Mouse (Mus musculus) layer of hippocampus, adult 18-20 months (tissue): ENCODE measurements around the gene Zfp383. TPM values are rescaled to one million over a fixed set of nuclear protein-coding genes. Genes with fewer than 3 reads are reported as not detected.

ENCODE experiments used
- DNase-seq, 2 experiments: peaks; one replicate each; pipeline ENCODE4 v3.0.0; 2022; ENCODE audit warnings: low spot score in 2 of 2
- microRNA-seq, 2 experiments: library from miRNA; unstranded; fragments of <30 nt; microRNA quantifications; one replicate each; pipeline ENCODE4 v1.2.0; 2021
- total RNA-seq, 2 experiments: library from RNA; stranded (reverse); gene quantifications; 2 replicates each; pipeline ENCODE4 v1.2.3; 2021

The Zfp383 gene
- total RNA-seq, 2 experiments from 2014 or later = 8.0 to 10.0 TPM

DNA sequence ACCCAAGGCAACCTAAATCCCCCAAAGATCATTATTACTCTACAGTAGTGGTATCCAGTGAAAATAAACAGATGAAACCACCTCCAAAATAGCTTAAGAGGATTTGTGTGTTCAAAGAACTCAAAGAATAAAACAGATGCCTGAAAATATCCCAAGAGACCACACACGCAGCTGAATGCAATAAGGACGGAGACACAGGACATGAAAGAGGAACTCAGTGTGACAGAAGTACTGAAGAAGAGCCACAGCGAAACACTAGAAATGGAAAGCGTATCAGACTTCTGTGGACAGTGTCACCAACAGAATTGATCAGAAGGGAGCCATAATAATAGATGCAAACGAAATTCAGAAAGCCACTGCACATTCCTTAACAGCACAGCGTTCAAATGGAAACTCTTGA lies 30.8 kb downstream of the Zfp383 start:
- DNase-seq = no peak

DNA sequence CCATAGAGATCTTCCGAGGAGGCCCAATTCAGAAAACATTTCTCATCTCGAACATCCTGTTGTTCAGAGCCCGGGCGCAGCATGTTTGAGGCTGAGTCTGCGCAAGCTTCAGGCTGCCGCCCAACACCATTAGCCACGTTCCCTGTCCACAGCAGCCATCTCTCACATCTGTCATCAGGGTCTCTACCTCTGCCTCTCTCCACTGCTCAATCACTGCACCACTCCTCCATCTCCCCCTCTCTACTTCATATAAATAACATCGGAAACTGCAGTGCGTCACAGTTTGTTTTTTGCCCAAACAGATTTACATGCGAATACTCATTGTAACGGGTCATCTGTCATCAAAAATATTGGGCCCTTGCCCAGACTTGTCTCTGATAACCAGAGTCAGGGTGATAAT lies 33.0 kb downstream of the Zfp383 start:
- DNase-seq = no peak

DNA sequence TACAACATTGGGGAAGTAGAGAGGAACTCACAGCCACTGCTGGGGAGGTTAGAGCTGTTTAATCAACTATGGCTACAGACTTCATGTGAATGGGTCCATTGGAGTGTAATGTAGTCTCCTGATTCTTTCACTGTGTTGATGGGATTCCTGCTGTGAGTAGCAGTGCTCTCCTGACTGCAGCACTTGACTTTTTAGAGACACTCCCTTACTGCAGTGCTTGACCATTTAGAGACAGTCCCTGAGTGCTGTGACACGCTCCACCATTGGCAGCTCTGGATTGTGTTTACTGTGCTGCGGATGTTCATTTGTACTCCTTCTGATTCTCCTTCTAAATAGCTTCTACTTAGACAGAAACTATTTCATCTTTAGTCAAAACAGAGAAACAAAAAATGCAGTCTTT lies 34.7 kb downstream of the Zfp383 start:
- DNase-seq = no peak

DNA sequence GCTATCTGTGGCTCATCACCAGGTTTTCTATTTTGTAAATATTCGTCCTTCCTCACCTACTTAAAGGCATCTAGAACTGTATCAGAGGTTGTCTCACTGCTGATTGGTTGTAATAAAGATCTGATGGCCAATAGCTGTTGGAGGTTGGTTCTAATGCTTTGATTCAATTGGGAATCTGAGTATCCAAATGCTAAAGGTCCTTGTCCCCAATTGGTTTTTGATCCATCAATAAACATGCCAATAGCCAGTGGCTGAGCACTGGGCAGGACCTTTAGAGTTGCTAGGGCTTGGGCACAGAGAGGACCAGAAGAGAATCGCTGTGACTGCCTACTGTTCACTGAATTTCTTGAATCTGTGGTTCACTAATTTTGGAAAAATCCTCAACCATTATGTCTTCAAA lies 35.7 kb downstream of the Zfp383 start:
- no peak for DNase-seq

DNA sequence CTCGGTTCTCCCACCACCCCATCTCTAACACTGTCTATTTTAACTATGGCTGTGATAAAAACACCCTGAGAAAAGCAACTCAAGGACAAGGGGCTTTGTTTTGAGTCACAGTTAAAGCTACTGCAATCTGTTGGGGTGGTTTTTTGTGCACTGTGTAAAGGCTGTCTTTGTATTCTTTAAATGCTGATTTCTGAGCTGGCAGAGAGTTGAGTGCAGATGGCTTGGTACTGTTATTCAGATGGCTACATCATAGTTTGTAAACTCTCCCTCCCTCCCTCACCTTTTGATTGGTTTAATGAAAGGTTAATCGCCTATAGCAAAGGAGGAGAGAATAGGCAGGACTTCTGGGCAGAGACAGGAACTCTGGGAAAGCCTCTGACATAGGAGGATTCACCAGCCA lies 36.2 kb downstream of the Zfp383 start:
- DNase-seq = peak in 1 of 2 experiments; percentile 74

DNA sequence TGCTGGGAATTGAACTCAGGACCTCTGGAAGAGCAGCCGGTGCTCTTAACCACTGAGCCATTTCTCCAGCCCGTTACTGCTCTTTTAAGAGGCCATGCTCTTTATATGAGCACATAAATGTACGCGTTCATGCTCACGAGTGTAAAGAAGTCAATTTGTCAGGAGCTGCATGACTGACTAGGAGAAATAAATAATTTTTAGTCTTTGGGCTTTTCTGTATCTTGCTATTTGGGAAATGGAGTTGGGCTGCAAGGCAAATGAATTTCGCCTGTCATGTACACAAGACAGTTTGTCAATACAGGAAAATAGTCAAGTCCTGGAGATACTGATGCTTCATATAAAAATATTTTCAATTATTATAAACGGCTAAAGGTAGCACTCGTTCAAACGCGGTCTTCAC lies 45.1 kb downstream of the Zfp383 start:
- DNase-seq = no peak

DNA sequence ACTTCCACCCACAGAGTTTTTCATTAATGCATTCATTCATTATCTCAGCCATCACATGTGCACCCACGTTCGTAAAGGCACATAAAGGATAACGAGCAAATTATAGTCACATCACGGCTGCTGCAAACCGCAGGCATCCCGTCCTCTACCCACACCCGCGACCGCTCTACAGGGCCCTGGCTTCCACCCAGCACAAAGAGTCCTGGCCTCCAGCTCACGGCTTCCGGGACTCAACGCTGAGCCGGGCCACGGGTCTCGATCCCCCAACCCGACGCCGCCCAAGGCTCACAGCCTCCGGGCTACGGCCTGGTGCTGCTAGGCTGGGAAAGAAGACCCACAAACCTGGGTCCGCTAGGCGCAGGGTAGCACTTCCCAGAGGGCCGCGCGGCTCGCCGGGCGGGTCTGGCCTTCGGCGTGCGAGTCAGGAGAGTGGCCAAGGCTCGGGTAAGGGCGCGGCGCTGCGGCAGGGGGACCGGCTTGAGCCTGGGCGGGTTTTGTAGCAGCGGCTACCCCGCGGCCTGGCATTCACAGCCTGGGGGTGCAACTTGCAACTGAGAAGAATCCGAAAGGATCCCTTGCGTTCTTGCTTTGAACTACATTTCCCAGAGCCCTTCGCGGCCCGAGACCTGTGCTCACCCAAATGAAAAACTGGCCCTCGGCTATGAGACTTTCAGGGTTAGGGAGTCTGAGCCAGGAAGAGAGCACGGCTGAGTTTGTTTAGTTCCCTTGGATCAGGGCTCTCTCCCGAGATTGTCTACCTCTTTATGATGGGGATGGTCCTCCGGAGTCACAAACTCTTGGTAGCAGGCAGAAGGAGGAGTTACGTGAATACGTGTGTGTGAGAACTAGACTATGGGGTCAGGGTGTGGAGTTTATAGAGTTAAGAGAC lies 45.7 kb downstream of the Zfp383 start, which contains the start of gene Zfp74:
Zfp74 (minus strand) TSS at position 577 of the 889 bp plus-strand sequence.
- peak; percentile 68 to 83 for DNase-seq

DNA sequence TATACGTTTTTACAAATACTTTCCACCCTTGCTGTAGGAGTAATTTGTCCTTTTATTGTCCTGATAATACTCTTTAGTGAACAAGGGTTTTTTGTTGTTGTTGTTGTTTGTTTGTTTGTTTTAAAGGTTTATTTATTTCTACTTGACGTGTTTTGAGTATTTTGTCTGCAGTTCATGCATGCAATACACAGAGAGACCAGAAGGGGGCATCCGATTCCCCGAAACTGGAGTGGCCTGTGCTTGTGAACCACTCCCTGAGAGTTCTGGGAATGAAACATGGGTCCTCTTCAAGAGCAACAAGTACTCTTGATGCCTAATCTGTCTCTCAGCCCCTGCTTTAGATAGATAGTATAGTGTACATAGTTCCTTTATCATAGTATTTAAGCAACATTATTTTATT lies 46.7 kb downstream of the Zfp383 start:
- peak in 1 of 2 experiments; percentile 28 for DNase-seq

DNA sequence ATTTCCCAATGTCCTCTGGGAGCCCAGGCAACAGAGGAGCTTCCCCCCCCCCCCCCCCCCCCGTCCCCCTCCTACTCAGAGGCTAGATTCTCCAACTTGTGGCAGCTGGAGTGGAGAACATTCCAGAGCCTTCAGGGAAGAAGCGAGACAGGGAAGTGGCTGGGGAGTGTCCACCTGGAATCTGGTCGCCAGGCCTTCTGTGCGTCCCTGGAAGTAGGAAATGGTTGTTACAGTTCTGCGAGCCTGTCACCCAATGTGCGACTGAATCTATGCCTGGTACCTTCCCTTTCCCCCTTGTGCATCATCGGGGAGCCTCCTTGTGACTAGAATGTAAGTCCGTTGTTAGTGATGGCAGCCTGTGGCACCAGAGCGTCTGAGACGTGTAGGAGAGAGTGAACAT lies 48.2 kb downstream of the Zfp383 start:
- peak in 1 of 2 experiments; percentile 24 for DNase-seq

DNA sequence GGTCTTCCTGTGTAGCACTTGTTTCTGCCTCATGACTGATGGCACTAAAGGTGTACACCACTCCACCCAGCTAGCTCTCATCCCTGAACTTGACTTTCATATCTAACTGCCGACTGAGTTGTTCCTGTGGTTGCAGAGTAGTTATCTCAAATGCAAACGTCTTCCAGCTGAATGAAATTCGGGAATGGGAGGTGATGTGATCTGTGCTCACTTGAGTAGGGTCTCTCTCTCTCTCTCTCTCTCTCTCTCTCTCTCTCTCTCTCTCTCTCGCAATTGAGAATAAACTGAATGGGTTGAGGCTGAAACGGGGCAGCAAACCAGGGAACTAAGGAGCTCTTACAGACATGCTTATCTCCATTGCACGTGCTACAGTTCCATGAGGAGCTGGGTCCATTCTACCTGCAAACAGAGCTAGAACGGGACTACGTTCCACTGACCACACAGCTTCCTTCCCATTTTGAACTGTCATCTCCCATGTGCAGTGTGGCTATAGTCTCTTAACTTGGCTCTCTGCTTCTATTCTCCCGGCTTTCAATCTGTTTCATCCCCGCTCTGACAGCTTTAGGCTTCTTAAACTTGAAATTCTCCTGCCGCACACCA lies 50.2 kb downstream of the Zfp383 start:
- DNase-seq = no peak

DNA sequence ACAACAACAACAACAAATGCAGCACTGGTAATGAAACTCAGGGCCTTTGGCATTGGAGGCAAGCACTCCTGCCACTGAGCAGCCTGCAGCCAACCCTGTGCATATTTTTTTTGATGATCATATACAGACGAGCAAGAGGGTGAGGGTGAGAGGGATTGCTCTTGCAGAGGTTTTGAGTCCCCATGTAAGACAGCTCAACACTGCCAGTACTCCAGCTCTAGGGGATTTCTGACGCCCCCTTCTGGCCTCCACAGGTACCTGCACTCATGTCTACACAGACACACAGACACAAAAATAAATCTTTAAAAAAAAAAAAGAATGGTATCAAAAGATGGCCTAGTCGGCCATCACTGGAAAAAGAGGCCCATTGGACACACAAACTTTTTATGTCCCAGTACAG lies 51.0 kb downstream of the Zfp383 start:
- no peak for DNase-seq

DNA sequence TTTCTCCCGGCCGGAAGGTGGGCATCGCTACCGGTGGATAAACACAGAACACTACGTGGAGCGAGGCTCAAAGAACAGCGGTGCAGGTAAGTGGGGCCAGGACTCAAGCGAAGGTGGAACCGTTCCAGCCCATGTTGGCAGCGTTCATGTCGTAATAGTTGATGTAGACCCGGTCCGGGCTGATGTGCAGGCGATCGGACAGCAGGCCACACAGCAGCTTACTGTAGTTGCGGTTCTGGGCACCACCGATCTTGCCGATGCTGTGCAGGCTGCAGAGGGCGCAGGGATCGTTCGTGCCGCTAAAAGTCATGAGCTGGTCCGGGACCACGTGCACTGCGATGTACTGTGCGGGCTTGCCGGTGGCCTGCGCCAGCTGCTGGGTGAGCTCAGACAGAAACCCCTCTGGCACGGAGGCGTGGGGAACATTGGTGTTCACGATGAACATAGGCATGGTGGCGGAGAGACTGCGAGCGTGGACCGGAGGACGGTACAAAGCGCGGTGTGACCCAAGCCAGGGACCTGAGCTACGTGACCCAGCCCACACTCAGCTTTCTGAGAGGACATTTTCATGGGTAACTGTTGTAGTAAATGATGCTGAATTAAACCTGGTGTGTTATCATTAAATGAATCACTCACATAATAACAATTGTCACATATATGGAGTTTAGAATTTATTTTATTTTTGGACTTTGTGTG lies 57.2 kb downstream of the Zfp383 start:
- peak in 1 of 2 experiments; percentile 9 for DNase-seq

Small RNA genes lying within 50 kb of the gene (microRNA-seq; reads per million reads assigned to microRNA genes)
- 0.25 to 0.59 reads per million in 2 experiments for gene Mir7668

Other genes starting within 250 kb of the Zfp383 start
- gene Catsperg2, start 181.2 kb upstream of the Zfp383 start, total RNA-seq = under 1 TPM in 1 of 2 experiments, not detected in 1; 0.15 TPM
- gene Zfp84, start 139.7 kb upstream of the Zfp383 start, total RNA-seq = 10 to 100 TPM; 20.4 TPM
- 10 to 100 TPM; 10.3 to 10.6 TPM for gene Zfp30, start 124.2 kb upstream of the Zfp383 start, total RNA-seq
- 10 to 100 TPM; 21.1 to 23.7 TPM for gene Zfp790, start 92.1 kb upstream of the Zfp383 start, total RNA-seq
- gene Zfp940, start 54.6 kb upstream of the Zfp383 start, total RNA-seq = 10 to 100 TPM; 14.2 to 18.9 TPM
- gene Zfp420, start 48.2 kb upstream of the Zfp383 start, total RNA-seq = 10 to 100 TPM; 17.4 to 21.0 TPM
- 10 to 100 TPM; 19.7 to 19.8 TPM for gene Zfp27, start 1.7 kb upstream of the Zfp383 start, total RNA-seq
- 10 to 100 TPM; 15.4 to 18.1 TPM for gene Zfp74, start 45.9 kb downstream of the Zfp383 start, total RNA-seq
- 1 to 10 TPM; 3.5 to 4.5 TPM for gene Zfp568, start 75.7 kb downstream of the Zfp383 start, total RNA-seq
- 10 to 100 TPM in 1 of 2 experiments, 1 to 10 TPM in 1; 8.9 to 11.2 TPM for gene Zfp14, start 143.2 kb downstream of the Zfp383 start, total RNA-seq
- gene Zfp82, start 164.7 kb downstream of the Zfp383 start, total RNA-seq = 1 to 10 TPM; 4.7 to 4.9 TPM
- gene Gm26920, start 182.2 kb downstream of the Zfp383 start, total RNA-seq = under 1 TPM in 1 of 2 experiments, not detected in 1; 0.64 TPM
- 1 to 10 TPM; 5.9 to 8.7 TPM for gene Zfp566, start 182.3 kb downstream of the Zfp383 start, total RNA-seq
- gene Zfp260, start 186.6 kb downstream of the Zfp383 start, total RNA-seq = 10 to 100 TPM; 75.7 to 78.3 TPM
- 10 to 100 TPM; 29.8 to 34.3 TPM for gene Zfp382, start 213.7 kb downstream of the Zfp383 start, total RNA-seq